Mouse (Mus musculus) right cerebral cortex, adult 18-20 months (tissue): ENCODE data around the gene Lmbr1l.
"Not testable (repeated sequence)": the region's sequence is repeated elsewhere in the genome, so short reads cannot be mapped to it uniquely, and the experiment has no call there.

Source experiments
- DNase-seq: peaks from one replicate; pipeline ENCODE4 v3.0.0; 2022; ENCODE audit warnings: mixed read lengths

Gene Lmbr1l

DNA sequence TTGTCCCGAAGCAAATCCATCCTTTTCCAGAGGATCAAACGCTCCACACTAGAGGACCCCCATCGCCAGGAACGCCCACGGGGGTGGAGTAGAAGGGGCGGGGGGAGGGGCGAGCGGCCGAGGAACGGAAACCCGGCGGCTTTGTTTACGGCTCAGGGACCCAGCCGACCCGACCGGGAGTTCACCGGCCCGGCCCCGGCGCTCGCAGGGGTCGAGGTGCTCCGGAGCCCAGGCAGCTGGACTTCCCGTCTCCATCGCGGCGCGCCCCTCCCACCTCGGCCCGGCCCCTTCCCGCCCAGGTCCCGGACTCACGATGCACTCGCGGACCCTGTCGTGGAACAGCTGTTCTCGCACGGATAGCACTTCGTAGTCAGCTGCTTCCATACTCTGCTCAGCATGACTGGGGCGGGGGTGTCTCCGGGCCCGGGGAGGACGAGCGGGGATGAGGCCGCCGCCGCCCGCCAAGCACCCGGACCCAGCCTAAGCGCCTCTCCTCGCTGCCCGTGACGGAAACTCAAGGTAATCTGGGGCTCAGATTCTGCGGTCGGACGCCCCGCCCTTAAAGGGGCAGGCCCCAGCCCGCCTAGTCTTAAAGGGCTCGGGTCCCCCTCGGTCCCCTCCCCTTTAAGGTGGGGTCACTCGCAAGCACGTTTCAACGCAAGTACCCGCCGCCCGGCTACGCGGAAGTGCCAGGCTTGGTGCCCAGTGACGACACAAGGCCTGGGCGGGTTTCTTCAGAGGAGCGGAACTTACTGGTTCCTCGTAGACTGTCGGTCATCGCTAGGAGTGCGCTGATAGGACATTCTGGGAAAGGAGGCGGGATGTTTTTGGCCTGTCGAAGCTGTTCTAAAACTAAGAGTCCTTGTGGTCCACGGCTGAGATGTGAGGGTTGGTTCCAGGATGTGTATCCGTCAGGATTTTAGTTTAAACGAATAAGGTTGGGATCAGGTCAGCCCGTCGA lies at the start of gene Lmbr1l:
TSS of gene Lmbr1l (minus strand) at position 694 of the 961 bp plus-strand sequence.
- peak; percentile 99 for DNase-seq

DNA sequence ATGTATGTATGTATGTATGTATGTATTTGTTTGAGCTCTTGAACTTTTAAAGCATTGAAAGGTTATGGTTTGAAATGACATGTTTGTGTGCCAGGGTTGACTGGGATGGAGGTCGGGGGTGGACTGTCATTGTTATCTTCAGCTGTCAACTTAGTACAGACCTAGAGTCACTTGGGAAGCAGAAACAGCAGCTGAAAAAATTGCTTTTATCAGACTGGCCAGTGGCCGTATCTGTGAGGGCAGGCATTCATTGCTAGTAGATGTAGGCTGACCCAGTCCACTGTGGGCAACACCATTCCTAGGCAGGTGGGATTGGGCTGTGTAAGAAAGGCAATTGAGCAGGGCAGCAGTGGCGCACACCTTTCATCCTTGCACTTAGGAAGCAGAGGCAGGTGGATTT lies 41.5 kb upstream of the Lmbr1l start:
- no peak for DNase-seq

DNA sequence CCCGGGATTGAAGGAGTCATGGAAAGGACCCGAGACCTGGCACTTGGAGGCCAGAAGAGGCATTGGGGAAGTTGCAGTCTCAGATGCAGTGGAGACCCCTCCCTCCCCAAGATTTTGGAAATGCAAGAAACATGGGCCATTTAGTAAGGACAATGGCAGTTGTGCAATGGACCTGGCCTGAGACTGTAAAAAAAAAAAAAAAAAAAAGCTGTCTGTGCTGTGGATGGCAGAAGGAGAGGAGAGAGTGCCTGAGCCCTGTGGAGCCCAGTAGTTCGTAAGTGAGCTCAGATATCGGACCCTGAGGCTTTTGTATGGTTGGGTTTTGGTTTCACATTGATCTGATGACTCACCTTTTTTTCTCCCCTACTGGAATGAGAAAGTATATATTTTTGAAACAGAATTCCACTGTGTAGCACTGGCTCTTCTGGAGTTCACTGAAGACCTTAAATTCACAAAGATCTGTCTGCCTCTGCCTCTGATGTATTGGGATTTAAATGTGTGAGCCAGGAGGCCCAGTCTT lies 40.9 kb upstream of the Lmbr1l start:
- DNase-seq, result no peak

DNA sequence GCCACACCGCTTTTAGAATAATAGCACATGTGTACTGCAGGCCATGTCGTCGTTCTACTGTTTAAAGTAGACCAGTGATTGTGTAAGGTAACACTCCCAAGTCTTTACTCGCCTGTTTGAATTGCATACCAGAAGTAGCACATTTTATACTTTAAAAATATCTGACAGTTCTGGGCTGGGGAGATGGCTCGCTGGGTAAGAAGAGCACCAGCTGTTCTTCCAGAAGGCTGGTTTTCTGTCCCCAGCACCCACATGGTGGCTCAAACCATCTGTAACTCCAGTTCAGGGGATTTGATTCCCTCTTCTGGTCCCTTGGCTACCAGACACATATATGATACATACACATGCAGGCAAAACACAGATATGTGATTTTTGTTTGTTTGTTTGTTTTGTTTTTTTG lies 39.4 kb upstream of the Lmbr1l start:
- DNase-seq, result no peak

DNA sequence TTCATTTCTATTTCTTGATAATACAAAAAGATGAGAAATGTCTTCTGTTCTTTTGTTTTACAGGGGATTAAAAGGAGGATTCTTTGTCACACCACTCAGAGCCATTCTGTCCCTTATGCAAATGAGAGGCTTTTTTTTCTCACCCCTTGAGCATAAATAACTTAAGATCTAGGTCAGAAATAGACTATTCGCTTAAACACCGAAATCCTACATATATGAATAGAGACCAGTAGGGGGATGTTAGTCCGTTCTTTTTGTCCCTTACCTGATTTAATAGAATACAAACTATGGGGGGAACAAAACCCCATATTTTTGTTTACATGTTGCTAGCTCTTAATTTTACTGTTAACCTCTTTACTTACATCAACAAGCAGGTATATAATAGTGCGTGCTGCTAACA lies 38.0 kb upstream of the Lmbr1l start:
- no peak for DNase-seq

DNA sequence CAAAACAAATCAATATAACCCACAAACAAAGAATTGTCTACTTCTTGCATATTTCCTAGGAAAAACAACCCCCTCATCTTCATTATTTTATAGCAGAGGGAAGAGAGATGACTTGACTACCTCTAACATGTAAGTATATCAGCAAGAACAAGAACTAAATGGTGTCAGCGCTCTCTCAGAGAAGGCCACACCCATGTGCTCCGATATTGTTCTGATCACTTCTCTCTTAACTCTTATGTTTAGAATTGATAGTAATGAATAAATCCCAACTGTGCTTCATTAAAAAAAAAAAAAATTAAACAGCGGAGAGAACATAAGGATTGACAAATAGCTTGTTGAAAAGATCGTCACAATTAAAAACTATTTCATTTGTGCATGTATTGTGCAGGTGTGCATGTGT lies 37.3 kb upstream of the Lmbr1l start:
- DNase-seq, result no peak

DNA sequence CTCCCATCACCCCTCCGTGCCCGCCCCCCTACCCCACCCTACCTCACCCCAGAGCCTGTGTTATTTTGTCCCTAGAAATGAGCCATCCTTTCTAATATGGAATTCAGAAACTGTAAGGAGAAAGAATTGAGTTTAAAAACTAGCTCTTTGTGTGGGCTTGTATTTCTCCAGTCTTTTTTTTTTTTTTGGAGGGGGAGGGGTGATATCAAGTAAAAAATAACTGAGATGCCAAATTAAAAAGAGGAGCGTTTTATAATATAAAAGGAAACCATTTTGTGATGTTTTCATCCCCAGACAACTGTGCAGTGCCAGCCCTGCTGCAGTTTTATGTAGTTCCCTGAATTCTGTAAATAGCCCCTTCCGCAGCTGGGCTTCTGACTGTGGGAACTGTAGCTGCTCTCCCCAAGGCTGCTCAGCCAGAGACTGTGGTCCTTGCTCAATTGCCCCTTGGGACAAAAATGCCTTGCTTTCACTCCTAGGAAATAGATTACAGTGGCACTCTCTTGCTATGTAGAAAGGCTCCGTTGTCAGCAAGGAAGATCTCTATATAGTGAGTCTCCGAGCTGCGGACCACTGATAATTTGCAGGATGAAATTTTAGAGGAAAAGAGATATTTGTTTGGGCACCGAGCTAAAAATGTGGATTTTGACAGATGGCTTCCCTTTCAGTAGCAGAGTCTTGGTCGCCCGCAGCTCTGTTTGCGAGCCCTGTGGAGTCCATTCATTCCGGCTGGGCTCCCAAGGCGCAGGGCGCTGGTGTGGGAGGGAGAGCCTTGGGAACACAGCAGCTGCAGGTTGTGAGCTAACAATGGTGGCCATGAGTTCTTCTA lies 36.6 kb upstream of the Lmbr1l start:
- peak; percentile 66 for DNase-seq

DNA sequence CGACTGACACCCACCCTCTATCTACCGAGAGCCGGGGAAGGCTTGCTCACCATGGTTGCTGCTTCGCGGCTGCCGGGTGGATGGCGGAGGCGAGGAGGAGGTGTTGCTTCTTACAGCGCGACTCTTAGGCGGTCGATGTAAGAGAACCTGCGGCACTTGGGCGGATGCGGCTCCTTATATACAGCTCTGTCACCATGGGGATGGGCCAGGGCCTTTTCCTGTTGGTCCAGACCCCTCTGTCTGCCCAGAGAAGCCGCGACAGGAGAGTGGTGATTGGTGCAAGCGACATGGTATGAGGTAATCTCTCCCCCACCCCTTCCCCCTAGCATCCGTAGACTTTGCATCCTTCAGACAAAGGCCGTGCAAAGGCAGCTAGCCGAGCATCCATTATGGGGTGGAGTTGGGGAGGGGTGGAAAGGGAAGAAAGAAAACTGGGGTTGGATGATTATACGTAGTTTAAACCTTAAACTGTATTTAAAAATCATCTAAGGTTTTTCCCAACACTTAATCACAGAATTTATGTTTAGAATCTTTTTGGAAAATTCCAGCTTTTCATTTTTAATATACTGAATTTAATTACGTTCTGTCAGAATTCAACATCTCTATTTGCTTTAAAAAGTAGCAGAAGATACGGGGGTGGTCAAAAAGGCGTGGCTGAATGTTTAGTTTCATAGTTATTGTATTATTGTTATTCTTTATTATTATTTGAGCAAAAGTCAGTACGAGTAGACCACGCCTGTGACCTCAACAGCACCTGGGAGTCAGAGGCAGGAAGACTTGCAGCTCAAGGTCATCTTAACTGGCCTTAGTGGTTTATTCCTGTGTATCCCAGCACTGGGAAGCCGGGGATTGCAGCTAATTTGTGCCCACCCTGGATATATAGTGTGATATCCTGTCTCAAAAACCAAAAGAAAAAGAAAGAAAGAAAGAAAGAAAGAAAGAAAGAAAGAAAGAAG lies 35.6 kb upstream of the Lmbr1l start, which contains the start of the genes Gm49450 and Tuba1a:
TSS of gene Gm49450 (minus strand) at position 151 of the 956 bp plus-strand sequence.
TSS of gene Tuba1a (minus strand) at position 303 of the 956 bp plus-strand sequence.
- peak; percentile 97 for DNase-seq

DNA sequence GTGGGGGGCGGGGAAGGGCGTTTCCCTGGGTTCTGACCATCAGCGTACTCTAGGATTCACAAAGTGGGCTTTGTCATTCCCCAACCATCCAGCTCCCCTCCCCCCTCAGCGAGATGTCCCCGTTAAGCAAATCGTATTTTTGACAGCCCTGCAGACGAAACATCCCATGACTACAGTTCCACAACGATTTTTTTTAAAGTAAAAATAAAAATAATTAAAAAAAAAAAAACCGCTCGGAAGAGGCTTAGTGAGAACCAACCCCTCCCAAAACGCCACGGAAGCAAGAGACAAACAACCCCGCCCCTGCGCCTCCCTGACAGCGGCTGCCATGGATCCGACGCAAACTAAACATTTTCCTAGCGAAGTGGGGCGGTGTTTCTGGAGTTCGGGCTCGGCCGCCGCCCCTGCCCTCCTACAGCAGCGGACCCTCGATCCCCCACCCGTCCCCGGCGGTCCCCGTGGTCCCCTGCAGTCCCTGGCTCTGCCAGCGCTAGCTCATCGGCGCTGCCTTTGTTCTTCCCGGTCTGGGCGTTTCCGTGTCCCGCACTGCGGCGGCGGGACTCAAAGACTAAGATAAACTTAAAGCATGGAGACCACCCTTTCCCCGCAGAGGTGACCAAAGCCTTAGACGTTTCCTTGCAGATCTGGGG lies 34.8 kb upstream of the Lmbr1l start:
- DNase-seq, result peak; percentile 61

DNA sequence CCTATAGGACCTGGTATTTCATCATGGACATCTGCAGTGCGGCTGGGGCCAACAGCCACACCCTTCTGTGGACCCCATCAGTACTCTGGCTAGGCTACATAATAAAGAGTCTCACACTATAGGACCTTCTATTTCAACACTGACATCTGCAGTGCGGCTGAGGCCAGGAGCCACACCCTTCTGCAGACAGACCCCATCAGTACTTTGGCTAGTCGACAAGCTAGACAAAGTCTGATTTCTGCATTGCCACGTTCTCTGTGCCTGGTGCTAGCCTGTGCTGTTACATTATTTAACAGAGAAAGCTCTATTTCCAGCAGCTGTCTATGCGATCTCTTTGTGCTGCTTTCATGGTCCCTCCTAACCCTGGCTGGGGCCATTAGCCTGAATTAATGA lies 34.0 kb upstream of the Lmbr1l start:
- DNase-seq, result no peak

DNA sequence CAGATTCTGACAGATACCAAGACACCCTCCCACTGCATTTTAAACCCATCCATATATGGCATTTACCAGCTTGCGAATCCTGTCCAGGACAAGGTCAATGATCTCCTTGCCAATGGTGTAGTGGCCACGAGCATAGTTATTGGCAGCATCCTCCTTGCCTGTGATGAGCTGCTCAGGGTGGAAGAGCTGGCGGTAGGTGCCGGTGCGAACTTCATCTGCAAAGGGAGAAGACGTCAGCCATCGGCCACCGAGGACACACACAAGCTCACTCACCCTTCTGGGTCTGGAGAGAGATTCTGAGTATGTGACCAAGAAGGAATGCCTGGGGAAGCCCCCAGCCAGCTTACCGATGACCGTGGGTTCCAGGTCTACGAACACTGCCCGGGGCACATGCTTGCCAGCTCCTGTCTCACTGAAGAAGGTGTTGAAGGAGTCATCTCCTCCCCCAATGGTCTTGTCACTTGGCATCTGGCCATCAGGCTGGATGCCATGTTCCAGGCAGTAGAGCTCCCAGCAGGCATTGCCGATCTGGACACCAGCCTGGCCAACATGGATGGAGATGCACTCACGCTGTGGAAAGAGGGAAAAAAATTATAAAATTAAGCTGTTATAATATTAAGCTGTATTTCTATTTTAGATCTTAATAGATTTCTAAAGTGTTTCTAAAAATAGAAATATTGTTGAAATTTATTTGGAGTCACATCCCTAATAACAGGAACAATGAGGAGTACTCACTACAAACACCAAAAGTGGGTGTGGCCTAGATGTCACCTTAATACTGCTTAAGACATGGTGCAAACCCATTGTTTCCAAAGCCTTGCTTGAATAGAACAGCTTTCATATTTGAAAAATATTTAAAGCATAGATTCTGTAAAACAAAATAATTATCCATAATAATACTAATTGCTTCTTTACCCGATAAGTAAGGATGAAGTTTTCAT lies 33.4 kb upstream of the Lmbr1l start:
- DNase-seq, result not testable (repeated sequence)

DNA sequence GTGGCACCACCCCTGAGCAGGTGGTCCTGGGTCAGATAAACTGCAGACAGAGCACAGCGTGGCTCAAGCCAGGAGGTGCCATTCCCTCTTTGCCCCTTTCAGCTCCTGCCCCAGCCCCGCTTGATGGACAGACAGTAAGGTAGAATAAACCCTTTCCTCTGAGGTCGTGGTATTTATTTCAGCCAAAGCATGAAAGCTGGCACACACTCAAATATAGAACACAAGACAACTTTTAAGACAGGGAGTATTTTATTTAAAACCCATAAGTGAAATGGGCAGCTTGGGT lies 31.5 kb upstream of the Lmbr1l start:
- no peak for DNase-seq

DNA sequence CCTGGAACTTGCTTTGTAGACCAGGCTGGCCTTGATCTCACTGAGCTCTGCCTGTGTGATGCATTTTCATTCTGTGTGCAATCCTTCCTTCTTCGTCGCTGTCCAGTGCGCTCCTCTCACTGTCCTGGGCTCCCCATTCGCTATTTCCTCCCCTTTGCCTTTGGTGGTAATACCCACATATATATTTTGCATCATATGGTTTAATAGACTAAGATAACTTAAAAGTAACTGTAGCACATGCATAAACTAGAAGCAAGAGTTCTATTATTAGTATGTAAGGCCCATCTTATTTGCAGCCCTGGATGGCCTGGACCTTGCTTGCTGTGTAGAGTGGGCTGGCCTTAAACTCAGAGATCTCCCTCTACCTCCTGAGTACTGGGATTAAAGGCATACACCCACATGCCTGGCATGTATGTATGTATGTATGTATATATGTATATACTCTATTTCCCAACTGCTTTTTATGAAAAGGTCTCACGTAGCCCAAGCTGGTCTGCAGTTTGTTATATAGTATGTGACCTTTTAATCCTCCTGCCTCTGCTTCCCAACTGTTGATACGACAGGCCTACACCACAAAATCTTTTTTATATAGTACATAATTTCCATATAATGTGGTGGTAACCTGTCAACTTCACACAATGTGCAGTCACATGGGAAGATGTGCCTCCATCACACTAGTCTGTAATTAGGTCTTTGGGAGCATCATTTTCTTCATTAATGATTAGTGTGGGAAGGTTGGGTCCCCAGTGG lies 31.0 kb upstream of the Lmbr1l start:
- DNase-seq, result no peak

DNA sequence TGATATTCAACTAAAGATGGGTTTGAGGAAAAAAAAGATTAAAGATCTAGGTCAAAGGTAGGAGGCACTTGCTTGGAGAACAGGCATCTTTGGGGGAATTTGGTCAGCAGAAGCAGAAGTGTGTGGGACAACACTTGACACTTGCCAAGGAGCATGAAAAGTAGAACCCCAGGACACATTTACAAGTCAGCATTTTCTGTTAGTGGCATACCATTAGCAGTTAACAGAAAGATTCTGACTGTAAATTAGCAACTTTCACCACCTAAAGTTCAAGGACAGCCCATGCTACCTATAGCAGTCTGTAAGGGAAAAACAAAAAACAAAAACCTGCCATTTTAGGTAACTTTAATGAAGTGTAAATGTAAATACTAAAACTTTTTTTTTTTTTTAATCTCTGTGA lies 30.4 kb upstream of the Lmbr1l start:
- no peak for DNase-seq

DNA sequence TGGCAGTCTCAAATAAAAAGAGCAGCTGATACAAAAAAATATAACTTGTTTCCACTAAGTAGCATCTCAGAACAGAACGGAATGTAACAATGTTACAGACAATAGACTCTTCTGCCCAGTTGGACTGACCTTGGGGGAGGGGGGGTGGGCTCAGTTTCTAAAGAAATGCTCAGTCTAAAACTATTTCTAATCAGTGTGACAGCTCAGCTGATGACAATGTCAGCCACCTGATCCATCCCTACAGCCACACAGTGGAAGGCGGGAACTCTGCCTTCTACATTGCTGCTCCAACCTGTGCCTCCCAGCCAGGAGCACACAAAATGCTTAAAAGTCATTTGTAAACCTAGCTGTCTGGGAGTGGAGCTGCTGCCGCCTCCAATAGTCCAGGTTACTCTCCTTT lies 29.9 kb upstream of the Lmbr1l start:
- DNase-seq, result no peak

DNA sequence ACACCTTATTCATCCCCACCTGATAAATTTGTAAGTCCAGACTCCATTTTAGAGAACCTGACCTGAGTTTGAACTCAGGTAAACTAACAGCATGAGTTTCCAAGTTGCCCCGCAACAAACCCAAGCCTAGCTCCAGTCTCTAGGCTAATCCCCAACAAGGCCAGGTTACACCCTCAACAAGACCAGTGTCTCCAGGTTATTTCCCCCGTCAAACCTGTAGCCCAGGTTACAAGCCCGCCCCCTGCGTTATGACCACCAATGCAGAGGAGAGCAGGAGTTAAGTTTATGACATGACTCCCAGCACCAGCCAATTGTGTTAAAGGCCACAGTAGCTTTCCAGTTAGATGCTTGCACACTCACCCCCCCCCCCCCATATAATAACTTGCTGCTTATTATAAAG lies 25.1 kb upstream of the Lmbr1l start:
- no peak for DNase-seq

DNA sequence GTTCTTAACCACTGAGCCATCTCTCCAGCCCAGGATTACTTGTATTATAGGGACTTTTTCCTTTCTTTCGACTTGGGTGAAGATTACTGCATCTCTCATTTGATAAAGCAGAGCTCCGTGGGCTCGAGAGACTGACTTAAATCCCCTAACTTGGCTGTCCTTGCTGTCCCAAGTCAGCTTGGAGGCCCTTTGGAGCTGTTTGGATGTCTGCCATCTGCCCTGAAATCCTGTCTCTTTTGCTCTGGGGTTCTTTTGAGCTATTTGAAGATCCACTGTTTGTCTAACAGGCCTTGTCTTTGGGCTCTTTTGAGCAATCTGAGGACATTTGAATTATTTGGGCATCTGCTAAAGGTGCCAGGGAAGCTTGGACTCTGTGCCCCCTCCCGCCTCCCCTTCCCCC lies 24.1 kb upstream of the Lmbr1l start:
- DNase-seq, result no peak

DNA sequence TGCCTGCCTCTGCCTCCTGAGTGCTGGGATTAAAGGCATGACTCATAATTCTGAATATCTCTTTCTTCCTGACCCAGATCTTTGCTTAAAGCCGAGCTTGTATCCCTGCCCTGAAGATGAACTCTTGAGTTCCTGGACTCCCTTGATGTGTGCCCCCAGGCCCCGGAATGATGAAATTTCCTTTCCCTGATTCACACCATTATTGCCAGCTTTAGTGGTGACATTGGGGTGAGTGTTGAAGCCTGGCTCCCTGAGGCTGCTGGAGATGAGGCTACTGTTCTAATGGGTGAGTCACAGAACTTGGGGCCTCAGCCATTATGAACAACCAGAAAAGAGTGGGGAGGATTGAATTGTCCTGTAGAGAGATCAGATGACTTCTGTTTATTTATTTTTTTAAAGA lies 23.5 kb upstream of the Lmbr1l start:
- DNase-seq, result no peak

DNA sequence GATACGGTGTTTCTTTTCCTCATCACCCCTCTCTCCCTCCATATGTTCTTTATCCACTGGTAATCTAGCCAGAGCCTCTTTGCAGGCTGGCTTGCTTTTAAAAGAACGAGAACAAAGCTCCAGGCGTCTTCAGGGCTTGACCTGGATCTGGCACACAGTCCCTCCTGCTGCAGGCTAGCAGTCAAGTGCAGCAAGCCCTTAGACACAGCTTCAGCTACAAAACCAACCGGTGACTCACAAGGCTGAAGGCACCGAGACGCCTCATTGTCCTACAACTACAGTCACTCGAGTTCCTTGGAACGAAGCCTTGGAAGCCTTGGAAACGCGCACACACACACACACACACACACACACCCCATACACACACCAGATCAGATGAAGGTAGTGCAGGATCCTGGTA lies 22.8 kb upstream of the Lmbr1l start:
- no peak for DNase-seq
